Mouse (Mus musculus) MEL (cell line): ENCODE results near the gene Tbk1. TPM values are rescaled to one million over a fixed set of nuclear protein-coding genes. Genes with fewer than 3 reads are reported as not detected.
A peak's percentile ranks its signal among the peaks of the same experiment; 100 is the strongest.

ENCODE experiments used
- DNase-seq: peaks from one replicate; pipeline ENCODE4 v3.0.0; 2011; ENCODE audit warnings: low read depth, low spot score
- H3K27ac ChIP-seq: 2 replicates; pipeline ENCODE4 v1.5.1; 2012; ENCODE audit warnings: low read depth, mild to moderate bottlenecking, control low read depth, low read length, moderate library complexity; ENCODE audit not compliant: control insufficient read depth
- H3K27me3 ChIP-seq, 2 experiments: fragments of 150-350 bp in 1 of 2; sonication (generic) in 1 of 2; 2 replicates each; pipeline ENCODE4 v1.6.1; 2012; ENCODE audit warnings: low read length in 2 of 2, mild to moderate bottlenecking in 2 of 2, improper control_type of control experiment in 1 of 2, moderate library complexity in 1 of 2; ENCODE audit not compliant: insufficient read depth in 2 of 2, control insufficient read depth in 1 of 2
- H3K36me3 ChIP-seq, 2 experiments: 2 replicates each; pipeline ENCODE4 v1.6.1; 2012 to 2014; ENCODE audit warnings: low read length in 2 of 2, improper control_type of control experiment in 1 of 2, inconsistent platforms in 1 of 2, mild to moderate bottlenecking in 1 of 2; ENCODE audit not compliant: insufficient read depth in 2 of 2, control insufficient read depth in 1 of 2
- H3K4me1 ChIP-seq, 2 experiments: fragments of 150-350 bp in 1 of 2; sonication (generic) in 1 of 2; 2 replicates each; pipeline ENCODE4 v1.6.1; 2012; ENCODE audit warnings: low read length in 2 of 2, improper control_type of control experiment in 1 of 2, mild to moderate bottlenecking in 1 of 2; ENCODE audit not compliant: insufficient read depth in 2 of 2, control insufficient read depth in 1 of 2
- H3K4me3 ChIP-seq, 2 experiments: fragments of 150-350 bp in 1 of 2; sonication (generic) in 1 of 2; 2 replicates each; pipeline ENCODE4 v1.5.1; 2012; ENCODE audit warnings: low read depth in 2 of 2, low read length in 2 of 2, mild to moderate bottlenecking in 2 of 2, moderate library complexity in 2 of 2, control low read depth in 1 of 2, improper control_type of control experiment in 1 of 2; ENCODE audit not compliant: control insufficient read depth in 1 of 2, insufficient read depth in 1 of 2
- H3K79me2 ChIP-seq: 2 replicates; pipeline ENCODE4 v1.6.1; 2012; ENCODE audit warnings: mild to moderate bottlenecking, low read length, moderate library complexity; ENCODE audit not compliant: control insufficient read depth, poor library complexity, insufficient read depth
- H3K9ac ChIP-seq: 2 replicates; pipeline ENCODE4 v1.6.1; 2012; ENCODE audit warnings: low read depth, mild to moderate bottlenecking, control low read depth, low read length, moderate library complexity; ENCODE audit not compliant: control insufficient read depth, poor library complexity, severe bottlenecking
- H3K9me3 ChIP-seq: fragments of 150-350 bp; sonication (generic); replicated peaks from 2 replicates; pipeline ENCODE4 v1.6.1; 2012; ENCODE audit warnings: mild to moderate bottlenecking, low read length, improper control_type of control experiment, moderate library complexity; ENCODE audit not compliant: insufficient read depth
- BHLHE40 ChIP-seq: IDR thresholded peaks from 2 replicates; pipeline ENCODE4 v1.6.1; 2012; ENCODE audit warnings: low read depth, mild to moderate bottlenecking, inconsistent platforms, low read length, improper control_type of control experiment, borderline replicate concordance
- CTCF ChIP-seq, 3 experiments: IDR thresholded peaks in 2 of 3; conservative IDR thresholded peaks in 1 of 3; 2 replicates each; pipeline ENCODE4 v1.5.1; 2011 to 2012; ENCODE audit warnings: low read length in 3 of 3, low read depth in 2 of 3, mild to moderate bottlenecking in 2 of 3, improper control_type of control experiment in 1 of 3, inconsistent platforms in 1 of 3, mixed read lengths in 1 of 3, moderate library complexity in 1 of 3; ENCODE audit not compliant: control insufficient read depth in 1 of 3, insufficient read depth in 1 of 3, poor library complexity in 1 of 3, severe bottlenecking in 1 of 3
- ETS1 ChIP-seq: IDR thresholded peaks from 2 replicates; pipeline ENCODE4 v1.6.1; 2012; ENCODE audit warnings: low read depth, mild to moderate bottlenecking, inconsistent platforms, low read length, improper control_type of control experiment, moderate library complexity
- GATA1 ChIP-seq: IDR thresholded peaks from 2 replicates; pipeline ENCODE4 v1.6.1; 2011; ENCODE audit warnings: low read depth, low read length, improper control_type of control experiment
- JUND ChIP-seq: IDR thresholded peaks from 2 replicates; pipeline ENCODE4 v1.6.1; 2011; ENCODE audit warnings: low read depth, mild to moderate bottlenecking, improper control_type of control experiment, low read length
- KAT2A ChIP-seq: conservative IDR thresholded peaks from 2 replicates; pipeline ENCODE4 v1.6.1; 2012; ENCODE audit warnings: low read depth, low read length, improper control_type of control experiment, inconsistent platforms
- MAFK ChIP-seq: IDR thresholded peaks from 2 replicates; pipeline ENCODE4 v1.6.1; 2011; ENCODE audit warnings: low read depth, mild to moderate bottlenecking, low read length, improper control_type of control experiment, borderline replicate concordance
- MEF2A ChIP-seq: IDR thresholded peaks from 2 replicates; pipeline ENCODE4 v1.6.1; 2014; ENCODE audit warnings: low read depth, mild to moderate bottlenecking, inconsistent platforms, low read length, improper control_type of control experiment; ENCODE audit not compliant: poor library complexity, insufficient replicate concordance, severe bottlenecking; ENCODE audit errors: extremely low read depth
- MXI1 ChIP-seq: IDR thresholded peaks from 2 replicates; pipeline ENCODE4 v1.6.1; 2011; ENCODE audit warnings: mild to moderate bottlenecking, low read depth, low read length, improper control_type of control experiment
- MYB ChIP-seq: IDR thresholded peaks from 2 replicates; pipeline ENCODE4 v1.6.1; 2011; ENCODE audit warnings: mild to moderate bottlenecking, low read depth, low read length, improper control_type of control experiment
- MYC ChIP-seq: IDR thresholded peaks from 2 replicates; pipeline ENCODE4 v1.6.1; 2011; ENCODE audit warnings: low read depth, mild to moderate bottlenecking, low read length, improper control_type of control experiment, moderate library complexity
- NELFE ChIP-seq: IDR thresholded peaks from 2 replicates; pipeline ENCODE4 v1.6.1; 2011; ENCODE audit warnings: low read depth, low read length, improper control_type of control experiment
- POLR2A ChIP-seq, 2 experiments: IDR thresholded peaks; 2 replicates each; pipeline ENCODE4 v1.6.1; 2011 to 2012; ENCODE audit warnings: low read length in 2 of 2, mild to moderate bottlenecking in 2 of 2, control low read depth in 1 of 2, improper control_type of control experiment in 1 of 2, low read depth in 1 of 2, moderate library complexity in 1 of 2; ENCODE audit not compliant: control insufficient read depth in 1 of 2, insufficient read depth in 1 of 2, poor library complexity in 1 of 2
- POLR2AphosphoS2 ChIP-seq: IDR thresholded peaks from 2 replicates; pipeline ENCODE4 v1.6.1; 2011; ENCODE audit warnings: low read length, improper control_type of control experiment
- SIN3A ChIP-seq: IDR thresholded peaks from 2 replicates; pipeline ENCODE4 v1.6.1; 2012; ENCODE audit warnings: low read length, improper control_type of control experiment, inconsistent platforms
- SMC3 ChIP-seq: IDR thresholded peaks from 2 replicates; pipeline ENCODE4 v1.6.1; 2011; ENCODE audit warnings: low read depth, low read length, improper control_type of control experiment
- UBTF ChIP-seq: IDR thresholded peaks from 2 replicates; pipeline ENCODE4 v1.6.1; 2012; ENCODE audit warnings: low read depth, mild to moderate bottlenecking, inconsistent platforms, low read length, improper control_type of control experiment, moderate library complexity, borderline replicate concordance; ENCODE audit not compliant: insufficient read depth
- USF1 ChIP-seq: IDR thresholded peaks from 2 replicates; pipeline ENCODE4 v1.6.1; 2014; ENCODE audit warnings: low read depth, mild to moderate bottlenecking, inconsistent platforms, low read length, improper control_type of control experiment, moderate library complexity
- USF2 ChIP-seq, 2 experiments: IDR thresholded peaks; 2 replicates each; pipeline ENCODE4 v1.6.1; 2011 to 2012; ENCODE audit warnings: improper control_type of control experiment in 2 of 2, low read length in 2 of 2, borderline replicate concordance in 1 of 2, inconsistent platforms in 1 of 2, low read depth in 1 of 2, mild to moderate bottlenecking in 1 of 2; ENCODE audit not compliant: insufficient read depth in 1 of 2
- ZMIZ1 ChIP-seq: IDR thresholded peaks from 2 replicates; pipeline ENCODE4 v1.6.1; 2012; ENCODE audit warnings: low read depth, mild to moderate bottlenecking, inconsistent platforms, low read length, improper control_type of control experiment, moderate library complexity
- polyA plus RNA-seq, 2 experiments: library from polyadenylated mRNA; stranded (reverse) in 1 of 2; unstranded in 1 of 2; fragments of >175 nt in 1 of 2; fragments of >200 nt in 1 of 2; gene quantifications; 2 replicates each; pipeline versions ENCODE4 v1.2.1 to v1.2.4; 2012; ENCODE audit warnings: low replicate concordance in 2 of 2, low read depth in 1 of 2; ENCODE audit not compliant: insufficient read length in 2 of 2, insufficient read depth in 1 of 2, missing spikeins in 1 of 2
- total RNA-seq: library from RNA; depleted of rRNA; stranded (reverse); fragments of 300-350 nt; gene quantifications from 2 replicates; pipeline ENCODE4 v1.2.3, GENCODE M21; 2012

The Tbk1 gene
- total and polyA plus RNA-seq, 3 experiments, result 18.0 to 31.1 TPM; not detected in 1

GRCm38 (mm10) chr10:121585056-121585790 lies 1.4 kb downstream of the Tbk1 start (continued):
- TF ChIP-seq MYC, result 0 out of 2 replicates have a peak, but pooled peaks have one; percentile 39
- TF ChIP-seq, all 39 proteins: peak for 12

DNA sequence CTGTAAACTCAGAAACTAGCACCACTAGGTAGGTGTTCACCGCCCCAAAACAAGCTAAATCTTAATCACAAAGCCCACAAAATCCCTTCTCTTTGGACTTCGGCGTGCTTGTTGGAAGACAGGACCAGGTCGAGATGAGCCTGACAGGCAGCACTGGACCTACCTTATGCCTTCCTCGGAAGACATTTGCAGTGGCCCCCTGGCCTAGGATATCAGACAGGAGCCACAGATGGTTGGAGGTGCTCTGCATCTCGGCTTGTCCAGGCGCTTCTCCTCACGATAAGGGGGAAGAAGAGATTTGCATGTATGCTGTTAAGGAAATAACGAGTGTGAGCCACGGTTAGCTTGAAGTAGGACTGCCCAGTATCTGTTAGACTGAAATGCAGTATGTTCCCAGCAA lies 2.6 kb downstream of the Tbk1 start:
- Histone ChIP-seq H3K36me3 (peaks cover 3 to 13% of the 10 kb centered on the region in 2 experiments), H3K9ac (no peak overlapping the region), H3K27me3 (no peaks in the 10 kb centered on the region), H3K79me2 (peaks cover 12% of the 10 kb centered on the region), H3K4me1 (peaks cover 8 to 9% of the 10 kb centered on the region in 2 experiments), H3K27ac (no peak overlapping the region), H3K9me3 (no peaks in the 10 kb centered on the region), H3K4me3 (no peak overlapping the region)
- TF ChIP-seq POLR2A (IDR thresholded peaks at IDR 0.05; ENCODE audit: control insufficient read depth in 1 of 2, insufficient read depth in 1 of 2, low read depth in 1 of 2, low read length in 2 of 2, poor library complexity in 1 of 2) (no peak), MXI1 (no peak), NELFE (no peak), ETS1 (no peak), GATA1 (no peak), USF1 (no peak), MEF2A (no peak), MYB (no peak), SIN3A (no peak), UBTF (no peak), SMC3 (no peak), USF2 (IDR thresholded peaks at IDR 0.05; ENCODE audit: borderline replicate concordance in 1 of 2, insufficient read depth in 1 of 2, low read depth in 1 of 2, low read length in 2 of 2) (no peak), CTCF (IDR thresholded peaks at IDR 0.05 in 2 of 3, conservative IDR thresholded peaks at IDR 0.05 in 1 of 3; ENCODE audit: control insufficient read depth in 1 of 3, insufficient read depth in 1 of 3, low read depth in 2 of 3, low read length in 3 of 3, poor library complexity in 1 of 3, severe bottlenecking in 1 of 3) (no peak), KAT2A (no peak), BHLHE40 (no peak), MAFK (no peak), POLR2AphosphoS2 (no peak), JUND (no peak), ZMIZ1 (no peak)
- no peak for DNase-seq
